Mouse (Mus musculus): ENCODE results near the gene Gpr107. TPM values are rescaled to one million over a fixed set of nuclear protein-coding genes. Genes with fewer than 3 reads are reported as not detected.
A peak's percentile ranks its signal among the peaks of the same experiment; 100 is the strongest.

The Gpr107 gene
- 26.6 and 35.9 TPM in 2 replicates for polyA plus RNA-seq (2012; rRNA removed)

DNA sequence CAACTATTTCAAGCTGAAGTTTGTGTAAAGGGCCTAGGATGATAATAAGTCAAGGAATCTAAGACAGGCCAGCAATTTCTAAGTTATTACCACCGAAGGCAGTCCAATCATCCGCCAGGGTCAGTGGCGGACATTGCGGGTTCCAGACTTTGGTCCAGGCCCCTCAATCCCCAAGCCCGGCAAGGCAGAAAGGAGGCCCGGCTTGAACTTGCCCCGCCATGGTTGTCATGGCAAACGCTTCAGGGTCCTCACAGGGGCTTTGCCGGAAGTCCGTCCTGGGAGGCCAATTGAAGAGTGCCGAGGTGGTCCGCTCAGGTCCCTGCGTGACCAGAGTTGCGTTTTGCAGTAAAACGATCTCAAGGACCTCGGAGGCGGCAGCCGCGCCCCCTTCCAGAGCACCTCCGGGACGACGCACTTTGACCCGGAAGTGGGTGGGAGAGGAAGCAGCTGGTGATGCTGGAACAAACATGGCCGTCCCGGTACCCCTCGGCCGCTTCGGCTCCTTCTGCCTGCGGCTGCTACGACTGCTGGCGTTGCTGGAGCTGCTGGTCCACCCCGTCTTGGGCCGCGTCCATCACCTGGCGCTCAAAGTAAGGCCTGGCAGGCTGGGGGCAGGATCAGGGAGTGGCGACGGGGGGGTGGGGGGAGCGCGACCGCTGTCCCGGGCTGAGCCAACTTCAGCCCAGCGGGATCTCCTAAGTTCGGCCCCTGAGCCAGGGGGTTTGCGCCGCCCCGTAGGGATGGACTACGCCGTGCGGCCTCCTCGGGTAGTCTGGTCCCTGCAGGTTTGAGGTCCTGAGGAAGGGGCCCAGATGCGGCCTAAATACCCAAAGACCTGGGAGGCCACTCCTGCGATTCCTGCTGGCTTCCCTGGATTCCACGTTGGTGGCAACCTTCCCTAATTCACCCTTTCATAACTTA, at the start of gene Gpr107:
Gene Gpr107 (plus strand): TSS at position 425 of the 921 bp plus-strand sequence.
- peak; percentile 71 for DNase-seq (ENCODE audit: low read depth, low spot score)
- WGBS = under 1% methylated on average over 53 of the region's 53 CpGs

- 64% methylated on average over 8 of the region's 8 CpGs for WGBS
- no peak for DNase-seq (ENCODE audit: low read depth, low spot score)
Measured at GRCm38 (mm10) chr2:31103321-31103720, 48.8 kb upstream of the Gpr107 start.

- no peak for DNase-seq (ENCODE audit: low read depth, low spot score)
- 67% methylated on average over 3 of the region's 3 CpGs for WGBS
Measured at GRCm38 (mm10) chr2:31105279-31105678, 46.8 kb upstream of the Gpr107 start.

DNA sequence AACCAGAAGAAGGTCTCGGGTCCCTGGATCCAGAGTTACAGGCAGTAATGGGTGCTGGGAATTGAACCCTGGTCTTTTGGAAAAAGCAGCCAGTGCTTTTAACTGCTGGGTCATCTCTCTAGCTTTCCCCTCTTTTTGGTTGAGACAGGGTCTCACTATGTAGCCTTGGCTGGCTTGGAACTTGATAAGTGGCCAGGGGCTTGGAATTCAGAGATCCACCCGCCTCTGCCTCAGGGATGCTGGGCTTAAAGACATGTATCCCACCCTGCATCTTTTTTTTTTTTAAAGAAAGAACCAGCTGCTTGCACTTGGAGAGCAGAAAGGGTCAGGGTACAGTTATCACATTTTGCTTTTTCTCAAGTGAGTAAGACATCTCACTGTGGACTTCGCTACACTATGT, 46.1 kb upstream of the Gpr107 start:
- no peak for DNase-seq (ENCODE audit: low read depth, low spot score)

GRCm38 (mm10) chr2:31106621-31107320, 45.3 kb upstream of the Gpr107 start:
- 54% methylated on average over 11 of the region's 11 CpGs for WGBS
- no peak for DNase-seq (ENCODE audit: low read depth, low spot score)

More for the DNA sequence above, 46.1 kb upstream of the Gpr107 start:
- 93% methylated on average over 3 of the region's 3 CpGs for WGBS

- no peak for DNase-seq (ENCODE audit: low read depth, low spot score)
- 72% methylated on average over 6 of the region's 6 CpGs for WGBS
Measured at GRCm38 (mm10) chr2:31108186-31108585, 43.9 kb upstream of the Gpr107 start.

- WGBS = 79% methylated on average over 12 of the region's 12 CpGs
- DNase-seq (ENCODE audit: low read depth, low spot score) = no peak
Measured at GRCm38 (mm10) chr2:31109960-31110548, 42.1 kb upstream of the Gpr107 start.

GRCm38 (mm10) chr2:31111685-31112084, 40.4 kb upstream of the Gpr107 start:
- 65% methylated on average over 6 of the region's 6 CpGs for WGBS
- no peak for DNase-seq (ENCODE audit: low read depth, low spot score)

- no peak for DNase-seq (ENCODE audit: low read depth, low spot score)
- 93% methylated on average over 2 of the region's 2 CpGs for WGBS
Measured at GRCm38 (mm10) chr2:31114205-31114604, 37.9 kb upstream of the Gpr107 start.

DNA sequence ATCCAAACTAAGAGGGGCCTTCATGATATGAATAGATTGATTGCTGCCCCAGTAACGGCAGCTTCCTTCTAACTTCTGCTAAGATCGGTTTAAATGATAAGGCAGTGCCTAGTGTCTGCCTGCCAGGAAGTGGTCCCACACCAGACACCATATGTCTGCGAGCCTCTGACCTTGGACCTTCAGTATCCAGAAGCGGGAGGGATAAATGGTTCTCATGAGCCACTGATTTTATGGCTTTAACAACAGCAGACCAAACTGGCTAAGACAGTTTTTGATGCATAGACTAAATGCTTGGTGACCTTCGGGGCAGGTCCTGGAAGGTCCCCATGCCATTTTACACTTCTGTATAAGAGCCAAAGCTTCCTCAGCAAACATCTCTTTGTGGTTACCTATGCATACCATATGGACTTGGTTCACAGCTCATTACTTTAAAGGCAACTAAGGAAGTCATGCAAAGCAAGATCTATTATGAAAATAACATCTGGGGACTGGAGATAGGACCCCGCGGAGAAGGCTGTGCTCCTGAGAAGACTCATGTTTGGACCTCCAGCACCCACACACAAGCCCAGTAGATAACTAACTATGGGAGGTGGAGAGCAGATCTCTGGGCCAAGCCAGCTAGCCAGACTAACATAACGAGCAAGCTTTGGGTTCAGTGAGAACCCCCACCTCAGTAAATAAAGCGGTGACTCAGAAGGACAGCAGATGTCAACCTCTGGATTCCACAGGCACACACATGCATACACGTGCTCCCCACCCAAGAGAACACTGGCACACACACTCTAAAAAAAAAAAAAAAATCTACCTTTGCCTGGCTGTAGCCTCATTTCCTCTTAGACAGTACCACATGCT, 36.8 kb upstream of the Gpr107 start:
- 41% methylated on average over 10 of the region's 10 CpGs for WGBS
- DNase-seq (ENCODE audit: low read depth, low spot score) = no peak

DNA sequence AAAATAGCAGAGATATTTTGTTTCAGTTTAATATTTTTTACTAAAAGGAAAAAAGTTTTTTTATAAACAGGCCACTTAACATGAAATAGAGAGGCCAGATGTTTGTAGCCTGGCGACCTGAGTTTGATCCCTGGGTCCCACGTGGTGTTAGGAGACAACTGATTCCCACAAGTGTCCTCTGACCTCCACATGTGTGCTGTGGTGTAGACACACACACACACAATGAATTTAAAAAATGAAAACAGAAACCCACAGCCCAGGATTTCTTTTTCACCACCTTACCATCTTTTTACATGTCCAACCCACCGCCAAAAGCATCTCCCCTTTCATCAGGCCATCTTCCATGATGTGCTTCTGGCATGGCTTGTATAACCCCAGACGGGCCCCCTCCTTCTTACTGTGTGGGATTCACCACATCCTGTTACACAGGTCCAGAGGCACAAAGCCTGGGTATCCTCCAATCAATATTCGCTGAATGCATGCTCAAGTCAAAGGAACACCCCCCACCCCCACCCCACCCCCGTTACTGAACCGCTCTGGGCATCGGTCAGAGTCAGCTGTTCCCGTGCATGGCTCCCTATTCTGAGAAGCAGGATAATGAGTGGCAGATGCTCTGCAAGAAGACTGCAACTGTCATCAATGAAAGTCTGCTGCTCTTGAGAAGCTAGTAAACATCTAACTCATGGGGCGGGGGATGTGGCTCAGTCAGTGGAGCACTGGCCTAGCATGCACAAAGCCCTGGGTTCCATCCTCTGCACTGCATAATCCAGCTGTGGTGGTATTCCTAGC, 36.0 kb upstream of the Gpr107 start:
- DNase-seq (ENCODE audit: low read depth, low spot score) = no peak
- 69% methylated on average over 10 of the region's 10 CpGs for whole genome bisulfite sequencing

DNA sequence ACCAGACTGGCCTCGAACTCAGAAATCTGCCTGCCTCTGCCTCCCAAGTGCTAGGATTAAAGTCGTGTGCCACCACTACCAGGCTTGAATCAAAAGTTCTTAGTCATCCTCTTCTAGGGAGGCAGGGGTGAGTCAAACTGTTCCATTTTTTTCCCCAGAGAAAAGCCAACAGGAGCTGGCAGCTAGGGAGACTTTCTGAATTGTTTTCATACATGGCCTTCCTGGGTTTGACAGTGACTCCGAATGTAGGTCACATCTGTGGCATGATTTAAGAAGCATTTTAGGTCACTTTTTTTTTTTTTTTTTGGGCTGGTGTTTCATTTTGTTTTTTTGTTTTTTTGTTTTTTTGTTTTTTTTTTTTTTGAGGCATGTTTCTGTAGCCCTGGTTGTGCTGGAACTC, 33.9 kb upstream of the Gpr107 start:
- DNase-seq (ENCODE audit: low read depth, low spot score) = no peak
- WGBS = 82% methylated on average over 3 of the region's 3 CpGs

GRCm38 (mm10) chr2:31118639-31119380, 33.3 kb upstream of the Gpr107 start:
- DNase-seq (ENCODE audit: low read depth, low spot score) = no peak
- WGBS = 79% methylated on average over 10 of the region's 10 CpGs

- 72% methylated on average over 13 of the region's 13 CpGs for WGBS
- no peak for DNase-seq (ENCODE audit: low read depth, low spot score)
Measured at GRCm38 (mm10) chr2:31119795-31120194, 32.3 kb upstream of the Gpr107 start.

- WGBS = 70% methylated on average over 7 of the region's 7 CpGs
- DNase-seq (ENCODE audit: low read depth, low spot score) = no peak
Measured at GRCm38 (mm10) chr2:31121131-31121693, 30.9 kb upstream of the Gpr107 start.

DNA sequence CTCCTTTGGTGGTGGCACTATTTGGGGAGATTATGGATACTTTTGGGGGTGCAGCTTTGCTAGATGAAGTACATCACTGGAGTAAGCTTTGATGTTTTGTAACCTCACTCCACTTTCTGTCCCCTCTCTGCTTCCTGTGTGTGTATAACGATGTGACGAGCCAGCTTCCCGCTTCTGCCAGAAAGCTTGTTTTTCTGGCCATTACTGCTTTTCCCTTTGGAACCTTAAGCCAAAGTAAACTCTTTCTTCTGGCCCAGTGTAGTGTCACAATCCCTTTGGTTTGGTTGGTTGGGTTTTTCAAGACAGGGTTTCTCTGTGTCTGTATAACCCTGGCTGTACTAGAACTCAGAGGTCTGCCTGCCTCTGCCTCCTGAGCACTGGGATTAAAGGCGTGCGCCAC, 29.3 kb upstream of the Gpr107 start:
- WGBS = 85% methylated on average over 5 of the region's 5 CpGs
- DNase-seq (ENCODE audit: low read depth, low spot score) = no peak

DNA sequence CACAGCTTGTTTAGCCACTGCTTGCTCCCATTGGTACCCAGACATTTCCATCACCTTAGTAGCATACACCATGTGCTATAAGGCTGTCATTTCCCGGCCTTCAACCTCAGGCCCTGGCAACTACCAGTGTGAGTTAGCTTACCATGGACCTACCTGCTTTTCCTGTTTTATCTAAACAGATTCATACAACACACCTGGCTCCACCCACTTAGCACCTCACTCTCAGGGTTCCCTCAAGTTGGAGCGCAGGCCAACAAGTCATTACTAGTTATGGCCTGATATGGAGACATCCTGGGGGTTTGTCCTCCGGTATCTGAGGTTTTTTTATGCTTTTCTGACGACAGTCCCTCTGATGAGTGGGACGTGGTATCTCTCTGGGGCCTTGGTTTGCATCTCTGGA, 28.6 kb upstream of the Gpr107 start:
- WGBS = 91% methylated on average over 5 of the region's 5 CpGs
- no peak for DNase-seq (ENCODE audit: low read depth, low spot score)

GRCm38 (mm10) chr2:31124694-31125093, 27.4 kb upstream of the Gpr107 start:
- WGBS = 7% methylated on average over 2 of the region's 2 CpGs
- no peak for DNase-seq (ENCODE audit: low read depth, low spot score)
